Mouse (Mus musculus) C2C12 (cell line): ENCODE measurements at regions not wholly inside any gene's neighbourhood (a gene's known extent, or its start where the extent isn't known, plus 50 kb on each side); places are given as distances from the start of the nearest gene placed in this dataset.

Experiments
- H3K27me3 ChIP-seq: one replicate; pipeline ENCODE4 v1.6.1; 2011; ENCODE audit not compliant: control insufficient read depth, insufficient read depth, insufficient read length
- H3K36me3 ChIP-seq: one replicate; pipeline ENCODE4 v1.6.1; 2011; ENCODE audit not compliant: control insufficient read depth, insufficient read depth
- H3K4me3 ChIP-seq: one replicate; pipeline ENCODE4 v1.5.1; 2011; ENCODE audit warnings: mild to moderate bottlenecking, control low read depth; ENCODE audit not compliant: poor library complexity, insufficient read depth, severe bottlenecking
- H3K79me2 ChIP-seq: one replicate; pipeline ENCODE4 v1.6.1; 2011; ENCODE audit not compliant: control insufficient read depth, insufficient read depth
- H3K79me3 ChIP-seq: one replicate; pipeline ENCODE4 v1.6.1; 2011; ENCODE audit warnings: low read depth, control low read depth
- H3ac ChIP-seq: one replicate; pipeline ENCODE3; 2011; ENCODE audit warnings: low read depth; ENCODE audit not compliant: control insufficient read depth, insufficient read length
- CEBPB ChIP-seq: IDR thresholded peaks from one replicate; pipeline ENCODE4 v1.6.1; 2011; ENCODE audit warnings: low read depth, mild to moderate bottlenecking, control low read depth, moderate library complexity
- CTCF ChIP-seq: IDR thresholded peaks from one replicate; pipeline ENCODE4 v1.5.1; 2011; ENCODE audit not compliant: control insufficient read depth, insufficient read depth, insufficient read length
- FOSL1 ChIP-seq: IDR thresholded peaks from one replicate; pipeline ENCODE4 v1.8.0; 2011; ENCODE audit warnings: mild to moderate bottlenecking, low read length; ENCODE audit not compliant: poor library complexity, insufficient read depth, severe bottlenecking
- MAX ChIP-seq: IDR thresholded peaks from one replicate; pipeline ENCODE4 v1.6.1; 2011; ENCODE audit warnings: mild to moderate bottlenecking, control low read depth
- MYOD1 ChIP-seq: IDR thresholded peaks from one replicate; pipeline ENCODE4 v1.6.1; 2011; ENCODE audit warnings: low read depth; ENCODE audit not compliant: control insufficient read depth, insufficient read length
- MYOG ChIP-seq: IDR thresholded peaks from one replicate; pipeline ENCODE4 v1.6.1; 2011; ENCODE audit not compliant: control insufficient read depth, insufficient read length; ENCODE audit errors: extremely low read depth
- USF1 ChIP-seq: IDR thresholded peaks from one replicate; pipeline ENCODE4 v1.6.1; 2011; ENCODE audit warnings: low read depth, mild to moderate bottlenecking, control low read depth, moderate library complexity

DNA sequence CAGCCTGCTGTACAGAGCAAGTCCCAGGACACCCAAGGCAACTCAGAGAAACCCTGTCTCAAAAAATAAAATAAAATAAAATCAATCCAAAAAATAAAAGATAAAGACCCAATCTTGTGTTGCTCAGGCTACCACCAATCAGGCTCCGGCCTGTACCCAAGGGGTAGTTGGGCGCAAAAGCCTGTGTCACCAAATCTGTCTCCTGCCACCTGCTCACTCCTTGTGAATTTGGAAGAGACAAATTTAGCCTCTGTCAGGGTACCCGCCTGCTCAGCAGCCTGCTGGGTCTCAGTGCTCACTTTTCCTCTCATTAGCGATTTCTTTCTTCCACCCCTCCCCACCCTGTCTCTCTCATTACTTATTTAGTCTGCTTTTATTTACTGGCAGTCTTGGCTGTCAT lies 54.6 kb downstream of the Sox4 start:
- no peaks in the 10 kb centered on the region for H3K36me3 ChIP-seq
- H3K4me3 ChIP-seq = no peak overlapping the region
- no peaks in the 10 kb centered on the region for H3K79me2 ChIP-seq
- H3K79me3 ChIP-seq = no peaks in the 10 kb centered on the region
- H3K27me3 ChIP-seq = no peaks in the 10 kb centered on the region
- no peak for TF ChIP-seq MYOG
- no peak for TF ChIP-seq USF1
- no peak for TF ChIP-seq MAX
- no peak for TF ChIP-seq CEBPB
- TF ChIP-seq CTCF = no peak
- no peak for TF ChIP-seq FOSL1
- TF ChIP-seq MYOD1 = no peak
- no peak overlapping the region for H3ac ChIP-seq

GRCm38 (mm10) chr13:28892896-28893295 lies 60.6 kb downstream of the Sox4 start:
- Histone ChIP-seq H3K4me3 (no peak overlapping the region), H3ac (no peak overlapping the region), H3K36me3 (no peaks in the 10 kb centered on the region), H3K79me2 (no peaks in the 10 kb centered on the region), H3K27me3 (no peaks in the 10 kb centered on the region), H3K79me3 (no peaks in the 10 kb centered on the region)
- TF ChIP-seq USF1 = no peak
- TF ChIP-seq CEBPB = peak; percentile 91

DNA sequence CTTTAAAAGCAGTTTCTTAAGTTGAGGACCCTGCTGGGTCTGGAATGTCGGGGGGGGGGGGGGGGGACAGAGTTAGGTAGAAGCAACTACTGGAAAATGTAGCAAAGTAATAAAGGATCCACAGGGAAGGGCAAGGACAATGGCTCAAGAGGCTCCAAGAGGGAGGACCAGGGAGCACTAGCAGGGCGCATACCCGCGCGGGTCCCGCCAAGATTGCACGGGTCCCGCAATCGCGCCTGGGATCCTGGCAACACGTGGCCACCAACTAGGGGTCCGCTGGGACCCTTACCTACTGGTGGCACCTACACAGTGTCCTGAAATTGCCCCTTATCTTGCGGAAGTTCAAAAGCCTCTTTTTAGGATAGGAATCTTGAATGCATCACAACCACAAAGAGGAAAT lies 66.4 kb downstream of the Sox4 start:
- H3K4me3 ChIP-seq = no peak overlapping the region

GRCm38 (mm10) chr13:28886691-28887090 lies 66.8 kb downstream of the Sox4 start:
- H3ac ChIP-seq = no peak overlapping the region
- no peak for TF ChIP-seq CEBPB
- no peak for TF ChIP-seq MAX
- no peak for TF ChIP-seq FOSL1
- TF ChIP-seq CTCF = no peak
- no peak for TF ChIP-seq MYOD1
- no peak for TF ChIP-seq MYOG
- TF ChIP-seq USF1 = no peak
- no peaks in the 10 kb centered on the region for H3K27me3 ChIP-seq
- H3K79me2 ChIP-seq = peaks cover 35% of the 10 kb centered on the region
- H3K4me3 ChIP-seq = no peak overlapping the region
- H3K36me3 ChIP-seq = no peaks in the 10 kb centered on the region
- H3K79me3 ChIP-seq = peaks cover 5% of the 10 kb centered on the region

More for the DNA sequence above, 66.4 kb downstream of the Sox4 start:
- Histone ChIP-seq H3K36me3 (no peaks in the 10 kb centered on the region), H3K79me3 (peaks cover 5% of the 10 kb centered on the region), H3ac (no peak overlapping the region), H3K79me2 (peaks cover 31% of the 10 kb centered on the region), H3K27me3 (no peaks in the 10 kb centered on the region)
- TF ChIP-seq MYOD1 (no peak), MYOG (no peak), MAX (no peak), CEBPB (no peak), CTCF (no peak), FOSL1 (no peak), USF1 (no peak)

- peaks cover 10% of the 10 kb centered on the region for H3K79me3 ChIP-seq
- no peaks in the 10 kb centered on the region for H3K36me3 ChIP-seq
- H3K4me3 ChIP-seq = peak overlapping the region; percentile 43
- H3ac ChIP-seq = peak overlapping the region; percentile 79
- no peaks in the 10 kb centered on the region for H3K27me3 ChIP-seq
- TF ChIP-seq CTCF = no peak
- no peak for TF ChIP-seq FOSL1
- TF ChIP-seq MYOG = no peak
- TF ChIP-seq MAX = no peak
- TF ChIP-seq MYOD1 = no peak
- TF ChIP-seq CEBPB = no peak
- TF ChIP-seq USF1 = no peak
- H3K79me2 ChIP-seq = peaks cover 49% of the 10 kb centered on the region
These were observed 68.2 kb downstream of the Sox4 start for GRCm38 (mm10) chr13:28885083-28886037.

GRCm38 (mm10) chr13:28884191-28884820 lies 69.2 kb downstream of the Sox4 start:
- Histone ChIP-seq H3K79me3 (peaks cover 15% of the 10 kb centered on the region), H3K36me3 (no peaks in the 10 kb centered on the region), H3K4me3 (peak overlapping the region; percentile 43), H3ac (peak overlapping the region; percentile 58), H3K27me3 (no peaks in the 10 kb centered on the region), H3K79me2 (peaks cover 59% of the 10 kb centered on the region)
- TF ChIP-seq USF1 (no peak), FOSL1 (no peak), CEBPB (no peak), MYOD1 (no peak), MYOG (no peak), CTCF (no peak), MAX (no peak)
